In the genomic region with DNA sequence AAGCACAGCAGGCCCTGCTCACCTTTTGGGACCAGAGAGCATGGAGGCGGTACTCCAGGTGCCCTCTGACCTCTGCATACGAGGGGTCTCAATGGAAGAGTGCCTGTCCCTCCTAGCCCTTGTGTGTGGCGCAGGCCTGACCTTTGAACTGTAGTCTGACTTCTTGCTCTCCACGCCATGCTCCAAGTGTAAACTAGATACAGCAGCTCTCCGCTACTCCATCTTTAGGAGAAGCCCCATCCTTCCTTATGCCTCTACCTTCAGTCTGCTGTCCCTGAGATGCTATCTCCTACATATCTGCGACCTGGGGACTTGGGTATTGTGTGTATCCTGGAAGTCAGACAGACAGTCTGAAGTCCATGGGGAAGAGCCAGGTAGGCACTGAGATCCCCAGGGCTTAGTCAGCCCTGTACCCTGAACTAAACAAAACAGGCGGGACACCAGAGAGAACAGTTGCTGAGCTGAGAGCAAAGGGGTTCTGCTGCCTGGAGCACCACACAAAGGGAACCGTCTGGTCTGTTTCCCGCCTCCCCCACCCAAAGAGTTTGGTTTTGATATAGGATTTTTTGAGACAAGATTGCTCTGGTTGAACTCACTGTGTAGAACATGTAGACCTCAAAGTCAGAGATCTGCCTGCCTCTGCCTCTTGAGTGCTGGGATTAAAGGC, we compare ENCODE assay signal across 8 mouse cellular contexts. TPM values are rescaled to one million over a fixed set of nuclear protein-coding genes. Genes with fewer than 3 reads are reported as not detected.
DNase-seq lines count a peak whose midpoint lies in the region; ATAC-seq and TF ChIP-seq lines count a peak whose summit lies in the region.

No protein-coding gene starts in this region.

- H3K4me2 ChIP-seq in embryonic facial prominence, embryonic 15.5 days (replicated peaks): peak overlapping the region; percentile 84
- H3K4me2 ChIP-seq in intestine, embryonic 16.5 days (ENCODE audit: low read depth, low read length): peak overlapping the region; percentile 94
- peak overlapping the region; percentile 95 for H3K4me2 ChIP-seq in neural tube, embryonic 13.5 days

- H3K36me3 ChIP-seq in liver, adult 2 months (ENCODE audit: control insufficient read depth, insufficient read depth, low read length): peaks cover 7% of the 10 kb centered on the region; the same call in 1 of the 2 replicates
- peaks cover 46% of the 10 kb centered on the region for H3K36me3 ChIP-seq in embryonic facial prominence, embryonic 15.5 days
- peaks cover 18% of the 10 kb centered on the region for H3K36me3 ChIP-seq in intestine, embryonic 16.5 days (ENCODE audit: control insufficient read depth, insufficient read depth, low read length)
- peaks cover 29% of the 10 kb centered on the region for H3K36me3 ChIP-seq in neural tube, embryonic 13.5 days

- no peak for TF ChIP-seq CTCF in liver, adult 2 months (IDR thresholded peaks at IDR 0.05; ENCODE audit: low read depth, low read length)

- 0 out of 2 replicates have a peak, but pooled peaks have one; percentile 26 for TF ChIP-seq POLR2A in liver, adult 2 months (IDR thresholded peaks at IDR 0.05; ENCODE audit: extremely low read depth, insufficient read depth, low read length)

- peak overlapping the region; percentile 43 for H3K4me3 ChIP-seq in liver, adult 2 months (ENCODE audit: insufficient read depth, low read depth, low read length)
- H3K4me3 ChIP-seq in embryonic facial prominence, embryonic 15.5 days (replicated peaks): no peak overlapping the region
- no peak overlapping the region for H3K4me3 ChIP-seq in intestine, embryonic 16.5 days (ENCODE audit: low read length)
- H3K4me3 ChIP-seq in neural tube, embryonic 13.5 days: peak overlapping the region; percentile 64; the same call in 1 of the 2 replicates

- ATAC-seq in embryonic facial prominence, embryonic 15.5 days (ENCODE audit: insufficient number of reproducible peaks, low FRiP score, low TSS enrichment, low read depth): no peak
- no peak for ATAC-seq in intestine, embryonic 16.5 days
- ATAC-seq in neural tube, embryonic 13.5 days (ENCODE audit: low read depth): no peak

- H3K27me3 ChIP-seq in liver, adult 2 months (ENCODE audit: control insufficient read depth, insufficient read depth, low read length): no peaks in the 10 kb centered on the region
- no peaks in the 10 kb centered on the region for H3K27me3 ChIP-seq in embryonic facial prominence, embryonic 15.5 days
- no peaks in the 10 kb centered on the region for H3K27me3 ChIP-seq in intestine, embryonic 16.5 days (replicated peaks; ENCODE audit: control insufficient read depth, insufficient read depth, low read length)
- no peaks in the 10 kb centered on the region for H3K27me3 ChIP-seq in neural tube, embryonic 13.5 days

- peak; percentile 83 for DNase-seq in liver, adult 2 months (ENCODE audit: extremely low read depth, low read depth, low spot score)
- DNase-seq in liver (no peak), MN1 (ENCODE audit: low spot score) (no peak)
- no peak for DNase-seq in layer of hippocampus, postnatal 10 days (ENCODE audit: low spot score in 2 of 2)
- no peak for DNase-seq in gastrocnemius, adult 18-20 months (ENCODE audit: low spot score)

- 26% methylated on average over 9 of the region's 9 CpGs for WGBS in liver, adult 2 months
- WGBS in embryonic facial prominence, embryonic 15.5 days: 79% methylated on average over 9 of the region's 9 CpGs
- 73% methylated on average over 9 of the region's 9 CpGs for WGBS in intestine, embryonic 16.5 days
- 78% methylated on average over 9 of the region's 9 CpGs for WGBS in neural tube, embryonic 13.5 days

- no peaks in the 10 kb centered on the region for H3K9me3 ChIP-seq in embryonic facial prominence, embryonic 15.5 days (replicated peaks)
- no peaks in the 10 kb centered on the region for H3K9me3 ChIP-seq in intestine, embryonic 16.5 days (ENCODE audit: control insufficient read depth, low read length)
- H3K9me3 ChIP-seq in neural tube, embryonic 13.5 days: no peaks in the 10 kb centered on the region

- H3K9ac ChIP-seq in liver, adult 2 months (ENCODE audit: low read depth, low read length): peak overlapping the region; percentile 92
- no peak overlapping the region for H3K9ac ChIP-seq in embryonic facial prominence, embryonic 15.5 days
- H3K9ac ChIP-seq in intestine, embryonic 16.5 days (ENCODE audit: low read depth, low read length): peak overlapping the region; percentile 85; the same call in 1 of the 2 replicates
- peak overlapping the region; percentile 89; the same call in 1 of the 2 replicates for H3K9ac ChIP-seq in neural tube, embryonic 13.5 days

- no peaks in the 10 kb centered on the region; the same call in 1 of the 2 replicates for H3K79me2 ChIP-seq in liver, adult 2 months (ENCODE audit: control insufficient read depth, insufficient read depth, low read length)

- peaks cover 29% of the 10 kb centered on the region for H3K4me1 ChIP-seq in liver, adult 2 months (ENCODE audit: control insufficient read depth, insufficient read depth, low read length)
- H3K4me1 ChIP-seq in embryonic facial prominence, embryonic 15.5 days: peaks cover 50% of the 10 kb centered on the region
- H3K4me1 ChIP-seq in intestine, embryonic 16.5 days (ENCODE audit: control insufficient read depth, insufficient read depth, low read length): peaks cover 31% of the 10 kb centered on the region
- H3K4me1 ChIP-seq in neural tube, embryonic 13.5 days (replicated peaks): peaks cover 60% of the 10 kb centered on the region

- H3K27ac ChIP-seq in liver, adult 2 months (replicated peaks; ENCODE audit: insufficient read depth, low read depth, low read length): peak overlapping the region; percentile 93
- H3K27ac ChIP-seq in embryonic facial prominence, embryonic 15.5 days (replicated peaks): no peak overlapping the region
- peak overlapping the region; percentile 48 for H3K27ac ChIP-seq in intestine, embryonic 16.5 days (ENCODE audit: low read length)
- H3K27ac ChIP-seq in neural tube, embryonic 13.5 days (replicated peaks): peak overlapping the region; percentile 86; the same call in 1 of the 2 replicates

RNA-seq across cellular contexts. Expression of gene Slc25a22, which starts 1.7 kb away (rescaled TPM):
- 26.1 and 40.7 TPM in 2 replicates for total RNA-seq in liver, adult 2 months (2014; rRNA removed)
- polyA plus RNA-seq in liver, adult 2 months (2012; rRNA removed): 315 and 345 TPM in 2 replicates
- 29.3 and 30.9 TPM in 2 replicates for polyA plus RNA-seq in embryonic facial prominence, embryonic 15.5 days (2015; fragmentation: Nextera tagmentation; extraction: Ambion mirVana)
- polyA plus RNA-seq in intestine, embryonic 16.5 days (2015; fragmentation: Nextera tagmentation; extraction: Ambion mirVana): 34.6 and 37.7 TPM in 2 replicates
- 59.6 and 66.7 TPM in 2 replicates for polyA plus RNA-seq in neural tube, embryonic 13.5 days (2015; fragmentation: Nextera tagmentation; extraction: Ambion mirVana)
- total RNA-seq in layer of hippocampus, postnatal 10 days (2021): 100 to 1,000 TPM; 281 to 341 TPM
- 10 to 100 TPM; 18.2 to 21.3 TPM for total RNA-seq in gastrocnemius, adult 18-20 months (2021)

RNA-seq across cellular contexts. Expression of gene Cend1, which starts 6.7 kb away (rescaled TPM):
- total RNA-seq in liver, adult 2 months (2014; rRNA removed): 0.13 TPM in 1 of 2 replicates, not detected in the other
- 0.09 and 0.10 TPM in 2 replicates for polyA plus RNA-seq in liver, adult 2 months (2012; rRNA removed)
- polyA plus RNA-seq in embryonic facial prominence, embryonic 15.5 days (2015; fragmentation: Nextera tagmentation; extraction: Ambion mirVana): 3.1 and 5.3 TPM in 2 replicates
- 3.2 and 4.0 TPM in 2 replicates for polyA plus RNA-seq in intestine, embryonic 16.5 days (2015; fragmentation: Nextera tagmentation; extraction: Ambion mirVana)
- 94.3 and 111 TPM in 2 replicates for polyA plus RNA-seq in neural tube, embryonic 13.5 days (2015; fragmentation: Nextera tagmentation; extraction: Ambion mirVana)
- total RNA-seq in layer of hippocampus, postnatal 10 days (2021): 100 to 1,000 TPM; 259 to 281 TPM
- under 1 TPM; 0.39 to 0.47 TPM for total RNA-seq in gastrocnemius, adult 18-20 months (2021)

RNA-seq across cellular contexts. Expression of gene Pidd1, which starts 7.8 kb away (rescaled TPM):
- 0.37 and 0.94 TPM in 2 replicates for total RNA-seq in liver, adult 2 months (2014; rRNA removed)
- polyA plus RNA-seq in liver, adult 2 months (2012; rRNA removed): 3.8 and 4.7 TPM in 2 replicates
- polyA plus RNA-seq in embryonic facial prominence, embryonic 15.5 days (2015; fragmentation: Nextera tagmentation; extraction: Ambion mirVana): 13.5 and 14.7 TPM in 2 replicates
- polyA plus RNA-seq in intestine, embryonic 16.5 days (2015; fragmentation: Nextera tagmentation; extraction: Ambion mirVana): 7.3 and 8.0 TPM in 2 replicates
- 3.8 and 3.9 TPM in 2 replicates for polyA plus RNA-seq in neural tube, embryonic 13.5 days (2015; fragmentation: Nextera tagmentation; extraction: Ambion mirVana)
- 1 to 10 TPM; 2.1 to 3.8 TPM for total RNA-seq in layer of hippocampus, postnatal 10 days (2021)
- total RNA-seq in gastrocnemius, adult 18-20 months (2021): under 1 TPM; 0.09 to 0.14 TPM

RNA-seq across cellular contexts. Expression of gene Rplp2, which starts 11.2 kb away (rescaled TPM):
- 255 and 308 TPM in 2 replicates for total RNA-seq in liver, adult 2 months (2014; rRNA removed)
- 265 and 286 TPM in 2 replicates for polyA plus RNA-seq in liver, adult 2 months (2012; rRNA removed)
- 1,341 and 1,344 TPM in 2 replicates for polyA plus RNA-seq in embryonic facial prominence, embryonic 15.5 days (2015; fragmentation: Nextera tagmentation; extraction: Ambion mirVana)
- polyA plus RNA-seq in intestine, embryonic 16.5 days (2015; fragmentation: Nextera tagmentation; extraction: Ambion mirVana): 1,164 and 1,258 TPM in 2 replicates
- polyA plus RNA-seq in neural tube, embryonic 13.5 days (2015; fragmentation: Nextera tagmentation; extraction: Ambion mirVana): 769 and 771 TPM in 2 replicates
- total RNA-seq in layer of hippocampus, postnatal 10 days (2021): 100 to 1,000 TPM; 648 to 721 TPM
- total RNA-seq in gastrocnemius, adult 18-20 months (2021): 100 to 1,000 TPM; 526 to 630 TPM

RNA-seq across cellular contexts. Expression of gene Pnpla2, which starts 19.0 kb away (rescaled TPM):
- 22.6 and 31.7 TPM in 2 replicates for total RNA-seq in liver, adult 2 months (2014; rRNA removed)
- 83.7 and 84.8 TPM in 2 replicates for polyA plus RNA-seq in liver, adult 2 months (2012; rRNA removed)
- 22.2 and 27.9 TPM in 2 replicates for polyA plus RNA-seq in embryonic facial prominence, embryonic 15.5 days (2015; fragmentation: Nextera tagmentation; extraction: Ambion mirVana)
- 45.5 and 45.7 TPM in 2 replicates for polyA plus RNA-seq in intestine, embryonic 16.5 days (2015; fragmentation: Nextera tagmentation; extraction: Ambion mirVana)
- polyA plus RNA-seq in neural tube, embryonic 13.5 days (2015; fragmentation: Nextera tagmentation; extraction: Ambion mirVana): 17.1 and 17.6 TPM in 2 replicates
- 10 to 100 TPM; 18.7 to 23.4 TPM for total RNA-seq in layer of hippocampus, postnatal 10 days (2021)
- total RNA-seq in gastrocnemius, adult 18-20 months (2021): 100 to 1,000 TPM; 288 to 309 TPM

Comparison
In these comparisons a context has a peak if more than half of its experiments do, and no peak if none do; other contexts are left out.
1. H3K4me3 ChIP-seq: peak in liver, adult 2 months (single experiment) and neural tube, embryonic 13.5 days (single experiment); none in embryonic facial prominence, embryonic 15.5 days (single experiment) and intestine, embryonic 16.5 days (single experiment).
2. RNA of gene Cend1, which starts 6.7 kb away (polyA plus RNA-seq): 94.3 to 111 TPM in neural tube, embryonic 13.5 days; 3.1 to 5.3 TPM in embryonic facial prominence, embryonic 15.5 days, 3.2 to 4.0 TPM in intestine, embryonic 16.5 days and 0.09 to 0.10 TPM in liver, adult 2 months; every median in the first group is over 10 times any median in the second.
3. Peak in every context shown above with its lines, with median percentiles within 50 percentile points of each other: H3K4me2 ChIP-seq.